ENCODE assay signal across 8 mouse cellular contexts in genomic region chr14:73552341-73553121, GRCm38 (mm10). TPM values are rescaled to one million over a fixed set of nuclear protein-coding genes. Genes with fewer than 3 reads are reported as not detected.
A peak's percentile ranks its signal among the peaks of the same experiment; 100 is the strongest.
DNase-seq lines count a peak whose midpoint lies in the region; ATAC-seq and TF ChIP-seq lines count a peak whose summit lies in the region.

No protein-coding gene starts in this region.

- peak overlapping the region; percentile 92 for H3K9ac ChIP-seq in heart, embryonic 12.5 days
- peak overlapping the region; percentile 94 for H3K9ac ChIP-seq in kidney, postnatal 0 days (ENCODE audit: low read depth, low read length)
- peak overlapping the region; percentile 86 for H3K9ac ChIP-seq in liver, embryonic 11.5 days (ENCODE audit: low read depth, low read length)
- peak overlapping the region; percentile 83 for H3K9ac ChIP-seq in stomach, embryonic 14.5 days (replicated peaks; ENCODE audit: low read depth, low read length)

- TF ChIP-seq CTCF in kidney, postnatal 0 days (IDR thresholded peaks at IDR 0.05; ENCODE audit: low read depth): no peak

- DNase-seq in CD4-positive helper T cell, adult 2 months (ENCODE audit: low read depth, low spot score): peak; percentile 90
- DNase-seq in brain, embryonic 18.5 days (ENCODE audit: low read depth, low spot score): peak; percentile 71
- peak; percentile 97 for DNase-seq in kidney, postnatal 0 days (ENCODE audit: low spot score)
- peak; percentile 95 for DNase-seq in liver, embryonic 11.5 days (ENCODE audit: low spot score)
- DNase-seq in naive thymus-derived CD4-positive, alpha-beta T cell, adult 2 months (ENCODE audit: low read depth): peak; percentile 93

- peak; percentile 97 for ATAC-seq in erythroid progenitor cell, adult 5-6 weeks (replicated peaks; ENCODE audit: low FRiP score, poor library complexity, severe bottlenecking)
- peak; percentile 95 for ATAC-seq in heart, embryonic 12.5 days (ENCODE audit: insufficient number of reproducible peaks, low FRiP score)
- ATAC-seq in kidney, postnatal 0 days (replicated peaks; ENCODE audit: low FRiP score, low read depth): peak; percentile 95
- ATAC-seq in liver, embryonic 11.5 days (replicated peaks; ENCODE audit: low FRiP score): peak; percentile 92
- peak; percentile 96 for ATAC-seq in stomach, embryonic 14.5 days (ENCODE audit: insufficient number of reproducible peaks, insufficient read depth, low FRiP score, low read depth)

- H3K27me3 ChIP-seq in heart, embryonic 12.5 days (replicated peaks): no peaks in the 10 kb centered on the region
- no peaks in the 10 kb centered on the region for H3K27me3 ChIP-seq in kidney, postnatal 0 days (ENCODE audit: insufficient read depth, low read length)
- H3K27me3 ChIP-seq in liver, embryonic 11.5 days (replicated peaks; ENCODE audit: control insufficient read depth, insufficient read depth, low read length): no peaks in the 10 kb centered on the region
- H3K27me3 ChIP-seq in stomach, embryonic 14.5 days (ENCODE audit: control insufficient read depth, insufficient read depth, low read length): no peaks in the 10 kb centered on the region

- H3K4me1 ChIP-seq in heart, embryonic 12.5 days (replicated peaks): peaks cover 10% of the 10 kb centered on the region
- H3K4me1 ChIP-seq in kidney, postnatal 0 days (replicated peaks; ENCODE audit: insufficient read depth, low read length): no peaks in the 10 kb centered on the region; the same call in 1 of the 2 replicates
- H3K4me1 ChIP-seq in liver, embryonic 11.5 days (replicated peaks; ENCODE audit: control insufficient read depth, insufficient read depth, low read length): peaks cover 13% of the 10 kb centered on the region
- H3K4me1 ChIP-seq in stomach, embryonic 14.5 days (ENCODE audit: control insufficient read depth, insufficient read depth, low read length): peaks cover 4% of the 10 kb centered on the region; the same call in 1 of the 2 replicates

- 4% methylated on average over 60 of the region's 61 CpGs for WGBS in heart, embryonic 12.5 days
- WGBS in kidney, postnatal 0 days: 4% methylated on average over 61 of the region's 61 CpGs
- WGBS in liver, embryonic 11.5 days: 4% methylated on average over 61 of the region's 61 CpGs
- WGBS in stomach, embryonic 14.5 days: 4% methylated on average over 52 of the region's 61 CpGs

- H3K4me2 ChIP-seq in heart, embryonic 12.5 days: peak overlapping the region; percentile 85
- peak overlapping the region; percentile 73 for H3K4me2 ChIP-seq in kidney, postnatal 0 days (ENCODE audit: low read length)
- H3K4me2 ChIP-seq in liver, embryonic 11.5 days: peak overlapping the region; percentile 80
- peak overlapping the region; percentile 77 for H3K4me2 ChIP-seq in stomach, embryonic 14.5 days (replicated peaks; ENCODE audit: low read depth, low read length)

- H3K27ac ChIP-seq in heart, embryonic 12.5 days (ENCODE audit: poor library complexity, severe bottlenecking): peak overlapping the region; percentile 76
- H3K27ac ChIP-seq in kidney, postnatal 0 days: peak overlapping the region; percentile 84
- peak overlapping the region; percentile 62; the same call in 1 of the 2 replicates for H3K27ac ChIP-seq in liver, embryonic 11.5 days (ENCODE audit: low read depth, low read length)
- H3K27ac ChIP-seq in stomach, embryonic 14.5 days (ENCODE audit: low read length): peak overlapping the region; percentile 49

- H3K9me3 ChIP-seq in heart, embryonic 12.5 days (replicated peaks): no peaks in the 10 kb centered on the region
- H3K9me3 ChIP-seq in kidney, postnatal 0 days (replicated peaks; ENCODE audit: low read length): no peaks in the 10 kb centered on the region
- no peaks in the 10 kb centered on the region for H3K9me3 ChIP-seq in liver, embryonic 11.5 days (ENCODE audit: control insufficient read depth, low read length)
- H3K9me3 ChIP-seq in stomach, embryonic 14.5 days (ENCODE audit: control insufficient read depth, low read depth, low read length): no peaks in the 10 kb centered on the region

- peaks cover 16% of the 10 kb centered on the region for H3K36me3 ChIP-seq in heart, embryonic 12.5 days
- 0 out of 2 replicates have a peak, but pooled peaks cover 3% of the 10 kb centered on the region for H3K36me3 ChIP-seq in kidney, postnatal 0 days (ENCODE audit: insufficient read depth, low read length)
- H3K36me3 ChIP-seq in liver, embryonic 11.5 days (ENCODE audit: control insufficient read depth, insufficient read depth, low read length): no peaks in the 10 kb centered on the region
- 0 out of 2 replicates have a peak, but pooled peaks cover 3% of the 10 kb centered on the region for H3K36me3 ChIP-seq in stomach, embryonic 14.5 days (ENCODE audit: control insufficient read depth, insufficient read depth, low read length)

- peak overlapping the region; percentile 89 for H3K4me3 ChIP-seq in heart, embryonic 12.5 days
- peak overlapping the region; percentile 99 for H3K4me3 ChIP-seq in kidney, postnatal 0 days (replicated peaks; ENCODE audit: low read depth, low read length)
- H3K4me3 ChIP-seq in liver, embryonic 11.5 days (ENCODE audit: low read depth, low read length): peak overlapping the region; percentile 93
- H3K4me3 ChIP-seq in stomach, embryonic 14.5 days (ENCODE audit: low read depth, low read length): peak overlapping the region; percentile 99

RNA-seq across cellular contexts. Expression of gene Nudt15, which starts 4.5 kb away (rescaled TPM):
- 2.5 and 4.3 TPM in 2 replicates for total RNA-seq in erythroid progenitor cell, adult 5-6 weeks (2015; ENCODE audit: low replicate concordance)
- 1.5 and 3.0 TPM in 2 replicates for total RNA-seq in erythroid progenitor cell, adult 5-6 weeks (2017; ENCODE audit: low replicate concordance)
- 4.8 and 5.1 TPM in 2 replicates for polyA plus RNA-seq in heart, embryonic 12.5 days (2016; fragmentation: Nextera tagmentation; extraction: Ambion mirVana)
- polyA plus RNA-seq in kidney, postnatal 0 days (2015; fragmentation: Nextera tagmentation; extraction: Ambion mirVana): 7.9 and 8.9 TPM in 2 replicates
- polyA plus RNA-seq in liver, embryonic 11.5 days (2014; fragmentation: Nextera tagmentation; extraction: Ambion mirVana): 6.8 and 7.5 TPM in 2 replicates
- polyA plus RNA-seq in stomach, embryonic 14.5 days (2014; fragmentation: Nextera tagmentation; extraction: Ambion mirVana): 5.4 and 6.8 TPM in 2 replicates

RNA-seq across cellular contexts. Expression of gene Sucla2, which starts 27.4 kb away (rescaled TPM):
- total RNA-seq in erythroid progenitor cell, adult 5-6 weeks (2015; ENCODE audit: low replicate concordance): 18.4 and 31.0 TPM in 2 replicates
- 23.3 and 35.9 TPM in 2 replicates for total RNA-seq in erythroid progenitor cell, adult 5-6 weeks (2017; ENCODE audit: low replicate concordance)
- 200 and 204 TPM in 2 replicates for polyA plus RNA-seq in heart, embryonic 12.5 days (2016; fragmentation: Nextera tagmentation; extraction: Ambion mirVana)
- polyA plus RNA-seq in kidney, postnatal 0 days (2015; fragmentation: Nextera tagmentation; extraction: Ambion mirVana): 172 and 179 TPM in 2 replicates
- polyA plus RNA-seq in liver, embryonic 11.5 days (2014; fragmentation: Nextera tagmentation; extraction: Ambion mirVana): 92.8 and 105 TPM in 2 replicates
- 110 and 115 TPM in 2 replicates for polyA plus RNA-seq in stomach, embryonic 14.5 days (2014; fragmentation: Nextera tagmentation; extraction: Ambion mirVana)

RNA-seq across cellular contexts. Expression of gene Med4, which starts 42.7 kb away (rescaled TPM):
- 15.5 and 20.1 TPM in 2 replicates for total RNA-seq in erythroid progenitor cell, adult 5-6 weeks (2015; ENCODE audit: low replicate concordance)
- 15.4 and 21.8 TPM in 2 replicates for total RNA-seq in erythroid progenitor cell, adult 5-6 weeks (2017; ENCODE audit: low replicate concordance)
- 52.8 and 54.2 TPM in 2 replicates for polyA plus RNA-seq in heart, embryonic 12.5 days (2016; fragmentation: Nextera tagmentation; extraction: Ambion mirVana)
- 66.5 and 70.2 TPM in 2 replicates for polyA plus RNA-seq in kidney, postnatal 0 days (2015; fragmentation: Nextera tagmentation; extraction: Ambion mirVana)
- 75.4 and 78.7 TPM in 2 replicates for polyA plus RNA-seq in liver, embryonic 11.5 days (2014; fragmentation: Nextera tagmentation; extraction: Ambion mirVana)
- 85.5 and 86.3 TPM in 2 replicates for polyA plus RNA-seq in stomach, embryonic 14.5 days (2014; fragmentation: Nextera tagmentation; extraction: Ambion mirVana)

Comparison
In these comparisons a context has a peak if more than half of its experiments do, and no peak if none do; other contexts are left out.
1. Peak in every context shown above with its lines: DNase-seq, ATAC-seq, H3K4me3 ChIP-seq and H3K27ac ChIP-seq.